Mouse (Mus musculus) neural tube, embryonic 14.5 days (tissue): ENCODE data around the gene Pop5. TPM values are rescaled to one million over a fixed set of nuclear protein-coding genes. Genes with fewer than 3 reads are reported as not detected.

ENCODE experiments used
- ATAC-seq: fragments of 200-750 bp; cut with Nextera tagmentation; 2 replicates; pipeline ENCODE4 v1.8.0; 2017; ENCODE audit warnings: low read depth, mild to moderate bottlenecking, moderate TSS enrichment, moderate library complexity
- H3K27ac ChIP-seq: fragments of 300-500 bp; sonication (generic); 2 replicates; pipeline ENCODE4 v1.5.1; 2014; ENCODE audit warnings: low read depth, mild to moderate bottlenecking, control low read depth, low read length, moderate library complexity, mixed read lengths
- H3K27me3 ChIP-seq: fragments of 300-500 bp; sonication (generic); 2 replicates; pipeline ENCODE4 v1.6.1; 2014; ENCODE audit warnings: low read length; ENCODE audit not compliant: control insufficient read depth, insufficient read depth
- H3K36me3 ChIP-seq: fragments of 300-500 bp; sonication (generic); 2 replicates; pipeline ENCODE4 v1.6.1; 2014; ENCODE audit warnings: low read length, mixed read lengths; ENCODE audit not compliant: control insufficient read depth, insufficient read depth
- H3K4me1 ChIP-seq: fragments of 300-500 bp; sonication (generic); 2 replicates; pipeline ENCODE4 v1.6.1; 2014; ENCODE audit warnings: low read length; ENCODE audit not compliant: control insufficient read depth, insufficient read depth
- H3K4me2 ChIP-seq: fragments of 300-500 bp; sonication (generic); 2 replicates; pipeline ENCODE4 v1.6.1; 2014; ENCODE audit warnings: mild to moderate bottlenecking, low read depth, low read length, control low read depth
- H3K4me3 ChIP-seq: fragments of 300-500 bp; sonication (generic); 2 replicates; pipeline ENCODE4 v1.5.1; 2014; ENCODE audit warnings: low read depth, low read length, control low read depth, mixed read lengths
- H3K9ac ChIP-seq: fragments of 300-500 bp; sonication (generic); replicated peaks from 2 replicates; pipeline ENCODE4 v1.6.1; 2014; ENCODE audit warnings: low read depth, mild to moderate bottlenecking, control low read depth, low read length, mixed read lengths
- H3K9me3 ChIP-seq: fragments of 300-500 bp; sonication (generic); 2 replicates; pipeline ENCODE4 v1.6.1; 2016; ENCODE audit warnings: low read length; ENCODE audit not compliant: control insufficient read depth
- WGBS: fragments of 180-500 bp; shearing (Covaris S2); extraction: QIAGEN DNeasy Blood & Tissue Kit; methylation state at CpG from one replicate; pipeline ENCODE4 v1.1.7; 2014; 5-methylcytosine and 5-hydroxymethylcytosine counted together
- polyA plus RNA-seq: library from polyadenylated mRNA; unstranded; fragments of >200 nt; fragmentation: Nextera tagmentation; extraction: Ambion mirVana; gene quantifications from 2 replicates; pipeline ENCODE4 v1.2.1, GENCODE M21; 2014

The Pop5 gene
- polyA plus RNA-seq, 1 experiment from 2014 or later = 121 TPM

DNA sequence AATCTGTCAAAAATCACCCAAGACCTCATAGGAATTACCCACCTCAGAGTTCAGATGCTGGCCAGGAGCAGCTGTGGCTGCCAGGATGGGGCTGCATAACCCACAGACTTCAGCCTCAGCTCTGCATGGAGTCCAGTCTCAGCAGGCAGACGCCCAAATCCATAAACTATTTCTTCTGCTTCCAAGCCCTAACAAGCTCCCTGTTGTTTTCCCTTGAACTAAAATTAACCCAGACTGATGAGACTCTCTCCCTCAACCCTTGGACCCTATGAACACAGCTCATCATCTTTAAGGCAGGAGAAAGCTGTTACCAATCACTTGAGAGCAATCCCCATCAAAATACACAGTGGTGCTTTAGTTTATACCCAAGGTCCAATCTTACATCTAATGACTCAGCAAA lies 19.8 kb downstream of the Pop5 start:
- Histone ChIP-seq H3K27me3 (no peaks in the 10 kb centered on the region), H3K4me3 (no peak overlapping the region), H3K4me1 (no peaks in the 10 kb centered on the region), H3K9me3 (no peaks in the 10 kb centered on the region), H3K27ac (no peak overlapping the region), H3K36me3 (peaks cover 57% of the 10 kb centered on the region), H3K9ac (no peak overlapping the region), H3K4me2 (no peak overlapping the region)
- 75% methylated on average over 1 of the region's 1 CpGs for WGBS
- no peak for ATAC-seq

DNA sequence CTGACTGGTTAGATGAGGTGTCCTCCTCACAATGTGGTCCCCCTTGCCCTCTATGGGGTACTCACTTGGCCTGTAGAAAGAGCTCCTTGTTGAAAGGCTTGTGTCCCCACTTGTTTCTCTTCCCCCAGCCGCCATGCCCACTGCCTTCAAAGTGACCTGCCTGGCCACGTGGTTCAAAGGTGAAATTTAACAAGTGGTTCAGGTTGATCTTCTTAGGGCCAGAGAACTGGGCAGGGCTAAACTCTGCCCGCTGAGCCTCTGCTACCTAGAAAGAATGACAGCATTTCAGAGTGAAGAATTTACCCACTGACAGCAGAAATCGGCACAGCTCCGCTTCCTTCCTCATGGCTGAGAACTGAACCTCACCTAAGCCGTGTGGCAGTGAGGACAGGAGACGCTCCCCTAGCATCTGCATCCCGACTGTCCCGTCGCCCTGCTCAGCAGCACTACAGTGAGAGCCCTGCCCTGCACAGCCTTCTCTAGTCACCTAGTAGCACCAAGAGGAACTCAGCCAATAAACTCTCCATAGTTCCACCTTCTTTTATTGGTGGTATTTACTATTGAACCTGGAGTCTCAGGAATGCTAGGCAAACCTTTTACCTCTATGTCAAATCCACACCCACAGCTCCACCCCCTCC lies 21.4 kb downstream of the Pop5 start:
- H3K4me3 ChIP-seq = no peak overlapping the region
- no peak overlapping the region for H3K27ac ChIP-seq
- no peaks in the 10 kb centered on the region for H3K9me3 ChIP-seq
- H3K9ac ChIP-seq = no peak overlapping the region
- peaks cover 45% of the 10 kb centered on the region for H3K36me3 ChIP-seq
- no peaks in the 10 kb centered on the region for H3K27me3 ChIP-seq
- no peak for ATAC-seq
- no peak overlapping the region for H3K4me2 ChIP-seq
- 92% methylated on average over 10 of the region's 10 CpGs for WGBS
- no peaks in the 10 kb centered on the region for H3K4me1 ChIP-seq

DNA sequence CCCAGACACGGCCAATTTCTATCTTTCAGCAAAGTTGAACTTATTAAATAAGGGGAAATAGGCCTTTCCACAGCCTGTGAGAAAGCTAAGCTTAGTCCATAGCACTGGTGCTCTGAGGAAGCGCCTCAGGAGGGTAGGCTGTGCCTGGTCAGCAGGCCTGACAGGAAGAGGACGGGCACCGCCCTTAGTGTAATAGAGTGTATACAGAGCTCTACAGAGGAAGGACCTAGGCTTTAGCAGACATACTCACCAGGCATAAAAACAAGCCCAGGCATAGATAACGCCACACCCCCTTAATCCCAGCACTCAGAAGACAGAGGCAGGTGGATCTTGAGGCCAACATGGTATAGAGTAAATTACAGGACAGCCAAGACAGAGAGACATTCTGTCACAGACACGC lies 24.7 kb downstream of the Pop5 start:
- no peak for ATAC-seq
- H3K4me1 ChIP-seq = no peaks in the 10 kb centered on the region
- no peak overlapping the region for H3K4me2 ChIP-seq
- no peak overlapping the region for H3K27ac ChIP-seq
- no peaks in the 10 kb centered on the region for H3K27me3 ChIP-seq
- WGBS = 93% methylated on average over 6 of the region's 6 CpGs
- H3K36me3 ChIP-seq = peaks cover 42% of the 10 kb centered on the region
- H3K4me3 ChIP-seq = no peak overlapping the region
- no peaks in the 10 kb centered on the region for H3K9me3 ChIP-seq
- H3K9ac ChIP-seq = no peak overlapping the region

DNA sequence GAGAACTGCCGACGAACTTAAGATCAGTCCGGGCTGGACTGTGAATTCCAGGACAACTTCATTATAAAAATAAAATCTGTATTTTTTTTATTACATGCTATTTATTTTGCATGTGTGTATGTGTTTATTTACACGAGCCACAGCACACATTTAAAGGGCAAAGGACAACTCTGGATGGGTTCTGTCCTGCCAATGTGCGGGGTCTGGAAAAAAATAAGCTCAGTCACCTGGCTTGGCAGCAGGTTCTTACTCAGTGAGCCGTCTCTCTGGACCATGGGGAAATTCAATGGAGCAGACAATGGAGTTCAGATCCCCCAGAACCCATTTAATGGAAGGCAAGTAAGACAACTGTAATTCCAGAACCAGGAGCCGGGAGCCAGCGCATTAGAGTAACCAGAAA lies 25.5 kb downstream of the Pop5 start:
- H3K9ac ChIP-seq = no peak overlapping the region
- no peak for ATAC-seq
- no peak overlapping the region for H3K27ac ChIP-seq
- no peaks in the 10 kb centered on the region for H3K9me3 ChIP-seq
- no peaks in the 10 kb centered on the region for H3K27me3 ChIP-seq
- WGBS = 86% methylated on average over 8 of the region's 8 CpGs
- H3K4me3 ChIP-seq = no peak overlapping the region
- no peaks in the 10 kb centered on the region for H3K4me1 ChIP-seq
- peaks cover 35% of the 10 kb centered on the region for H3K36me3 ChIP-seq
- H3K4me2 ChIP-seq = no peak overlapping the region

DNA sequence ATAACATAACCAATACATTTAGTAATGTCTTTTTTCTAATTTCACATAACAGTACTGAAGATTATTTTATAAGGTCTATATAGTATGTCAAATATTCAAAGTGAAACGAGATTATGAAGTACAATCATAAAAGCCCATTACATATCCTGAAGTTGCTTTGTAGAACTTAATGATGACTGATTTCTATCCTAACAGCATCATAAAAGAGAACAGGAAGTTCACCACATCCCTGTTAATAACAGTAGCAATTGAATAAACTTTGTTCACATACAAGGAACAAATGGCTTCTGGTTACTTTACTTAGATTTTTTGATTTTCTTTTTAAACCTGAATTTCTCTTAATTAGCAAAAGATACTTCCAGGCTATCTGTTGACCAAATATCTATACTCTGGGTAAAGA lies 26.2 kb downstream of the Pop5 start:
- Histone ChIP-seq H3K27ac (no peak overlapping the region), H3K9me3 (no peaks in the 10 kb centered on the region), H3K9ac (no peak overlapping the region), H3K4me2 (no peak overlapping the region), H3K4me1 (no peaks in the 10 kb centered on the region), H3K4me3 (no peak overlapping the region), H3K27me3 (no peaks in the 10 kb centered on the region), H3K36me3 (peaks cover 28% of the 10 kb centered on the region)
- no peak for ATAC-seq
- 82% methylated on average over 1 of the region's 1 CpGs for WGBS

DNA sequence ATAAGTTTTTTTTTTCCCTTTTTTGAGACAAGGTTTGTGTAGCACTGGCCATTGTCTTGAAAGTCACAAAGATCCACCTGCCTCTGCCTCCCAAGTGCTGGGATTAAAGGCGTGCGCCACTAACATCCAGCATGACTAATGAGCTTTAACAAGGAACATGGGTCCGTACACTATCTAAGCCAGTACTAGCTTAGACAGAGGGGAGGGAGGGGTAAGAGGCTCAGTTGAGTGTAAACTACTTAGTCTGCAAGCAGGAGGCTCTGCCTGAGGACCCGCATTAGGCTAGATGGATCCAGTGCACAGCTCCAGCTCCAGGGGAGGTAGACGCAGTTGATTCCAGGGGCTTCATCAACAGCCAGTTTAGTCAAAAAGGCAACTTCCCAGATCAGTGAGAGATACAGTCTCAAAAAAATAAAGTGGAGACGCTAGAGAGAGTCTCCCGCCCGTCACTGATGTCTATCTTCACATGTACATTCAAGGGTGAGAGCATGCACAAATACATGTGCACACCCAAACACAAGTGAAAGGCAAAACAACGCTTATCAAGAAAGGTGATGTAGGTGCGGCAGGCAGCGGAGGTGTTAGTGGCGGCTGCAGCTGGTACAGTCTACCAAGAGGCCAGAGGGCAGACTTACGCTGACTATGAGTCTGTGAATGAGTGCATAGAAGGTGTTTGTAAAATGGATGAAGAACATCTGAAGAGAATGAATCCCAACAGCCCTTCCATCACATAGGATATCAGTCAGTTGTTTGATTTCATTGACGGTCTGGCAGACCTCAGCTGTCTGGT lies 27.1 kb downstream of the Pop5 start:
- ATAC-seq = no peak

DNA sequence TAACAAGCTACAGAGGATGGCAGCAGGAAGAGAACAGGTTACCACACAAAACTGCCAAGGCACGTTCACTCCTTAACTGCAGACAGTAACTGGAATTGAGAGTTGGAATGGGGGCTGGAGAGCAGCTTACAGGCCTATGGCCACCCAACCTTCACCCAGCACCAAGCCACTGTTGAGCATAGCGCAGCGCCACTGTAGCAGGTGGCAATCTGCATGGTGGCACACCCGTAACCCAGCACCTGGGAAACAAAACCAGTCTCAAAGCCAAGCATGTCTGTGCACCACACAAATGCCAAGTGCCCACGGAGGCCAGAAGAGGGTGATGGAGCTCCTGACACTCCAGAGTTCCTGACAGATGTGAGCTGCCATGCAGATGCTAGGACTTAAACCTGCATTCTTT lies 30.7 kb downstream of the Pop5 start:
- H3K4me1 ChIP-seq = peaks cover 27% of the 10 kb centered on the region
- H3K36me3 ChIP-seq = 0 out of 2 replicates have a peak, but pooled peaks cover 3% of the 10 kb centered on the region
- no peaks in the 10 kb centered on the region for H3K27me3 ChIP-seq
- no peak for ATAC-seq
- H3K27ac ChIP-seq = no peak overlapping the region
- H3K9me3 ChIP-seq = no peaks in the 10 kb centered on the region
- H3K9ac ChIP-seq = no peak overlapping the region
- H3K4me3 ChIP-seq = no peak overlapping the region
- whole genome bisulfite sequencing = 88% methylated on average over 5 of the region's 5 CpGs
- no peak overlapping the region for H3K4me2 ChIP-seq

More for the DNA sequence above, 27.1 kb downstream of the Pop5 start:
- Histone ChIP-seq H3K9me3 (no peaks in the 10 kb centered on the region), H3K27ac (no peak overlapping the region), H3K4me1 (no peaks in the 10 kb centered on the region), H3K36me3 (peaks cover 20% of the 10 kb centered on the region), H3K4me3 (no peak overlapping the region), H3K27me3 (no peaks in the 10 kb centered on the region), H3K4me2 (no peak overlapping the region), H3K9ac (no peak overlapping the region)
- 87% methylated on average over 14 of the region's 14 CpGs for WGBS

DNA sequence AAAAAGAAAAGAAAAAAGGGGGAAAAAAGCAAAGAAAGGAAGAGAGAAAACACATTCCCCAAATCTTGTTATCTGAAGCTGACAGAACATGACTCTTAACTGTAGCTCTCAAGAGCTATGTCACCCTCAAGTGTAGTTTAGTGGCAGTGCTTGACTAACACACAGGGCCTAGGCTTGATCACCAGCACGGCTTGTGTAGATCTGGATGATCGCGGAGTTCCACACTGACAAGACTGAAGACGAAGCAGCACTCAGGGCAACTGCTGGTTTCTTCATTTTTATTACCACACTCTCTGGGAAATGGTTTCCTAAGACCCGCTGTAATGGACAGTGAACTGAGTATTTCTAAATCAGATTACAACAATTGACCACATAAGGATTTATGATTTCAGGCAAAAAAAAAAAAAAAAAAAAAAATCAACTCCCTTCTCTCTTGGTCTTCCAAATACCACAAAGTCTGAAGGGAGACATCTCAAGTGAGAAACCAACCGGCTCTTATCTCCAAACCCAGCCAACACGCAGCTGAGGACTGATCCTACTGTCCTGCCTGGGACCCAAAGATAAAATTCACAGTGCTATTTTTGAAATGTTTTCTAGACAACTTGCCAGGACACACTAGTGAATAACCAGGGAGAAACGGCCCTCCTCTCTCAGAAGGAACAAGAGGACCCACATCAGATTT lies 31.3 kb downstream of the Pop5 start:
- peaks cover 30% of the 10 kb centered on the region for H3K4me1 ChIP-seq
- no peak overlapping the region for H3K9ac ChIP-seq

More for the DNA sequence above, 31.3 kb downstream of the Pop5 start:
- H3K9me3 ChIP-seq = no peaks in the 10 kb centered on the region
- 0 out of 2 replicates have a peak, but pooled peaks cover 3% of the 10 kb centered on the region for H3K36me3 ChIP-seq
- H3K27ac ChIP-seq = no peak overlapping the region
- ATAC-seq = no peak
- no peaks in the 10 kb centered on the region for H3K27me3 ChIP-seq
- no peak overlapping the region for H3K4me3 ChIP-seq
- H3K4me2 ChIP-seq = no peak overlapping the region
- 87% methylated on average over 8 of the region's 8 CpGs for WGBS
